Mouse (Mus musculus) heart, adult 2 months (tissue): ENCODE data around the gene Cd72. TPM values are rescaled to one million over a fixed set of nuclear protein-coding genes. Genes with fewer than 3 reads are reported as not detected.

ENCODE experiments used
- DNase-seq, 2 experiments: peaks; one replicate each; pipeline ENCODE4 v3.0.0; 2021
- H3K27ac ChIP-seq: fragments of 200-600 bp; 2 replicates; pipeline ENCODE4 v1.8.1; 2022
- H3K27me3 ChIP-seq: fragments of 200-500 bp; 2 replicates; pipeline ENCODE4 v1.6.1; 2012; ENCODE audit warnings: mild to moderate bottlenecking, low read length, inconsistent platforms, mixed read lengths; ENCODE audit not compliant: control insufficient read depth, insufficient read depth
- H3K36me3 ChIP-seq: fragments of 200-500 bp; 2 replicates; pipeline ENCODE4 v1.6.1; 2012; ENCODE audit warnings: low read length, inconsistent platforms; ENCODE audit not compliant: control insufficient read depth, insufficient read depth
- H3K4me1 ChIP-seq: fragments of 200-500 bp; 2 replicates; pipeline ENCODE4 v1.6.1; 2011; ENCODE audit warnings: low read length; ENCODE audit not compliant: control insufficient read depth, insufficient read depth
- H3K4me3 ChIP-seq: fragments of 200-600 bp; 2 replicates; pipeline ENCODE4 v1.8.1; 2022
- H3K79me2 ChIP-seq: fragments of 200-500 bp; replicated peaks from 2 replicates; pipeline ENCODE4 v1.6.1; 2012; ENCODE audit warnings: mild to moderate bottlenecking, inconsistent platforms, low read length, moderate library complexity, mixed read lengths; ENCODE audit not compliant: control insufficient read depth, insufficient read depth
- H3K9ac ChIP-seq: fragments of 200-500 bp; 2 replicates; pipeline ENCODE4 v1.6.1; 2012; ENCODE audit warnings: low read depth, mild to moderate bottlenecking, control low read depth, inconsistent platforms, low read length, mixed read lengths
- CTCF ChIP-seq: fragments of 200-600 bp; IDR thresholded peaks from 2 replicates; pipeline ENCODE4 v1.8.1; 2022; ENCODE audit warnings: antibody characterized with exemption, mild to moderate bottlenecking, moderate library complexity
- EP300 ChIP-seq: fragments of 200-500 bp; IDR thresholded peaks from 2 replicates; pipeline ENCODE4 v1.6.1; 2011; ENCODE audit warnings: low read depth, low read length, control low read depth; ENCODE audit not compliant: insufficient read depth
- POLR2A ChIP-seq: fragments of 200-500 bp; IDR thresholded peaks from 2 replicates; pipeline ENCODE4 v1.6.1; 2011; ENCODE audit warnings: mild to moderate bottlenecking, low read depth, low read length, control low read depth; ENCODE audit not compliant: insufficient read depth
- WGBS: fragments of 180-500 bp; shearing (Covaris S2); methylation state at CpG from one replicate; pipeline ENCODE4 v1.1.7; 2018; 5-methylcytosine and 5-hydroxymethylcytosine counted together
- intact Hi-C: fragments of 180-260 bp; cut with DNase I; formaldehyde crosslinking; loops from one replicate; pipeline ENCODE4 v1.15.1; 2025
- polyA plus RNA-seq: library from polyadenylated mRNA; depleted of rRNA; stranded (reverse); fragments of >200 nt; gene quantifications from 2 replicates; pipeline ENCODE4 v1.2.3, GENCODE M21; 2012
- total RNA-seq, 2 experiments: library from RNA; stranded (reverse); gene quantifications; 2 replicates each; pipeline ENCODE4 v1.2.3; 2021

The Cd72 gene
- total and polyA plus RNA-seq, 3 experiments, result 0.97 to 4.8 (median 1.0) TPM

GRCm38 (mm10) chr4:43425197-43425596, 29.2 kb downstream of the Cd72 start:
- Histone ChIP-seq H3K4me1 (peaks cover under 1% of the 10 kb centered on the region), H3K79me2 (no peaks in the 10 kb centered on the region), H3K9ac (no peak overlapping the region), H3K27me3 (no peaks in the 10 kb centered on the region), H3K4me3 (no peak overlapping the region), H3K36me3 (peaks cover 4% of the 10 kb centered on the region; the same call in 1 of the 2 replicates), H3K27ac (no peak overlapping the region)
- WGBS, result 70% methylated on average over 14 of the region's 14 CpGs
- TF ChIP-seq POLR2A, result no peak
- no peak for TF ChIP-seq EP300
- no peak for TF ChIP-seq CTCF
- intact Hi-C loops, result no loop called here
- peak in 1 of 2 experiments; percentile 19 for DNase-seq

- WGBS, result 87% methylated on average over 9 of the region's 9 CpGs
- H3K36me3 ChIP-seq, result peaks cover 6% of the 10 kb centered on the region
- intact Hi-C loops, result loop anchor here (5.0 kb wide), 1 partner anchor 377 kb away; the partner anchor contains the start of gene Fam214b
Observed at GRCm38 (mm10) chr4:43424072-43424471, 30.4 kb downstream of the Cd72 start.

DNA sequence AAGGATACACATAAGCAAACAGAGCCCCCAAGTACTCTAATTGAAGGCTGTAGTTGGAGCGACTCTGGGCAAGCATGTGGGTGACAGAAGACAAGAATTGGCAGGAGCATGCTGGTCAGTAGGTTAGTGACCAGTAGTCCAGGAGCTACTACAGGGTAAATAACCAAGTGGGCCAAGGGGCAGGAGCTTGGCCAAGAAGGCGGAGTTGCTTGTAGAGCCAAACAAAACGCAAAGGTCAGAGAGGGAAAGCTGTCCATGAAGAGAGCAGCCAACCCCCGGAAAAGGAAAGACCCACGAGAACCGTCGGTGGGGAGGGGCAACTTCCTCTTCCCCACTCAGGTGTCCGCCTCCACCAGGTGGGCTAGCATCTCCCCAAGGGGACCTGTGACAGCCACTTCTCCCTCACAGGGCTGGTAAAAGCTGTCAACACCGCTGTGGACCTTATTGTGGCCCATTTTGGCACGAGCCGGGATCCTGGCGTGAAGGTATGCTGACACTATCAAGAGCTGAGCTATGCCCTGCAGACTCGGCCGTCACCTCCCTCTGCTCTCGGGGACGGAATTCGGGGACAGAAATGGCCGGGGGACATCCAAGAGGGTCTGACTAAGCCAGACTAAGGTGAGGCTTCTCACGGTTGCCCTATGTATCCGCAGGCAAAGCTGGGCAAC, 31.0 kb downstream of the Cd72 start:
- peak overlapping the region; percentile 45 for H3K27ac ChIP-seq
- DNase-seq, result peak; percentile 62 to 65
- peaks cover 8% of the 10 kb centered on the region for H3K4me1 ChIP-seq
- no peaks in the 10 kb centered on the region for H3K27me3 ChIP-seq
- no peak overlapping the region for H3K9ac ChIP-seq
- no peaks in the 10 kb centered on the region for H3K79me2 ChIP-seq
- intact Hi-C loops, result loop anchor here (5.0 kb wide), 1 partner anchor 376 kb away; the partner anchor contains the start of gene Fam214b
- no peak overlapping the region for H3K4me3 ChIP-seq
- WGBS, result 52% methylated on average over 20 of the region's 20 CpGs
- TF ChIP-seq POLR2A (no peak), EP300 (no peak), CTCF (no peak)
- peaks cover 9% of the 10 kb centered on the region for H3K36me3 ChIP-seq

More at GRCm38 (mm10) chr4:43424072-43424471, 30.4 kb downstream of the Cd72 start:
- peaks cover 7% of the 10 kb centered on the region for H3K4me1 ChIP-seq
- no peak overlapping the region for H3K4me3 ChIP-seq
- H3K27me3 ChIP-seq, result no peaks in the 10 kb centered on the region
- TF ChIP-seq POLR2A (no peak), CTCF (no peak), EP300 (no peak)
- no peaks in the 10 kb centered on the region for H3K79me2 ChIP-seq
- H3K27ac ChIP-seq, result no peak overlapping the region
- H3K9ac ChIP-seq, result no peak overlapping the region
- peak in 1 of 2 experiments; percentile 23 for DNase-seq

GRCm38 (mm10) chr4:43421632-43422240, 32.7 kb downstream of the Cd72 start:
- intact Hi-C loops, result loop anchor here (5.0 kb wide), 1 partner anchor 374 kb away; the partner anchor contains the start of gene Fam214b
- H3K79me2 ChIP-seq, result no peaks in the 10 kb centered on the region
- WGBS, result 80% methylated on average over 28 of the region's 28 CpGs
- no peak overlapping the region for H3K4me3 ChIP-seq
- peaks cover 10% of the 10 kb centered on the region for H3K36me3 ChIP-seq
- H3K4me1 ChIP-seq, result peaks cover 15% of the 10 kb centered on the region
- H3K27ac ChIP-seq, result no peak overlapping the region
- DNase-seq, result peak in 1 of 2 experiments; percentile 47
- TF ChIP-seq CTCF (no peak), POLR2A (no peak), EP300 (no peak)
- no peaks in the 10 kb centered on the region for H3K27me3 ChIP-seq
- H3K9ac ChIP-seq, result no peak overlapping the region

GRCm38 (mm10) chr4:43420305-43420704, 34.1 kb downstream of the Cd72 start:
- WGBS, result 3% methylated on average over 6 of the region's 6 CpGs
- intact Hi-C loops, result loop anchor here (1.0 to 5.0 kb wide), 5 partner anchors 14 to 373 kb away; partner anchors contain the start of genes Atp8b5 and Fam214b

DNA sequence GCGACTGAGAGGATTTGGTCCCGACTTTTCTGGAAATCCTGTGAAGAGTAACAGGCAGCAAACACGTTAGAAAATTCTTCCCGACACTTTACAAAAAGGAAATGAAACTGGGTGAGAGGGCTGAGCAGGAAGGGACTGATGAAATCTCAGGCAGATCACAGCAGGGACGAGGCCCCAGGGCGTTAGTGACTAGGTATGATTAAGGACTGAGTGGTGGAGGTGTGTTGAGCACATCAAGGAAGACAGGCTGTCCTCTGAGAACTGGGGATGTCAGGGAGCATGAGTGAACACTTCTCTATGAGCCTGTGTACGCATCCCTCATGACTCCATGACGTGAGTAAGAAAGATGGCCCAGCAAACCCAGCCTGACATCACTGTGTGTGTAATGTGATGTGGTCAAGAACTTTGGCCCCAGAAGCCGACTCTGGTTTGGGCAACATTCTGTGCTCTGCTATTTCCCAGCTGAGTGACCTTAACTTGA, 34.6 kb downstream of the Cd72 start:
- Histone ChIP-seq H3K4me3 (no peak overlapping the region), H3K27me3 (no peaks in the 10 kb centered on the region), H3K9ac (peak overlapping the region; percentile 28), H3K4me1 (peaks cover 16% of the 10 kb centered on the region), H3K79me2 (peaks cover 6% of the 10 kb centered on the region), H3K36me3 (peaks cover 10% of the 10 kb centered on the region), H3K27ac (peak overlapping the region; percentile 84)
- WGBS, result 34% methylated on average over 9 of the region's 9 CpGs
- DNase-seq, result peak in 1 of 2 experiments; percentile 38
- TF ChIP-seq CTCF, result no peak
- TF ChIP-seq EP300, result 0 out of 2 replicates have a peak, but pooled peaks have one; percentile 38
- TF ChIP-seq POLR2A, result no peak
- intact Hi-C loops, result loop anchor here (1.0 to 5.0 kb wide), 5 partner anchors 14 to 373 kb away; partner anchors contain the start of genes Atp8b5 and Fam214b

More at GRCm38 (mm10) chr4:43420305-43420704, 34.1 kb downstream of the Cd72 start:
- peaks cover 10% of the 10 kb centered on the region for H3K36me3 ChIP-seq
- H3K27me3 ChIP-seq, result no peaks in the 10 kb centered on the region
- H3K4me3 ChIP-seq, result no peak overlapping the region
- TF ChIP-seq EP300, result peak; percentile 82
- peak; percentile 97 for TF ChIP-seq CTCF
- TF ChIP-seq POLR2A, result no peak
- peaks cover 3% of the 10 kb centered on the region; the same call in 1 of the 2 replicates for H3K79me2 ChIP-seq
- H3K4me1 ChIP-seq, result peaks cover 16% of the 10 kb centered on the region
- H3K27ac ChIP-seq, result peak overlapping the region; percentile 84
- H3K9ac ChIP-seq, result peak overlapping the region; percentile 28
- peak; percentile 82 to 84 for DNase-seq
